Mouse (Mus musculus) cerebellum, postnatal 4 days (tissue): ENCODE data around the gene Setdb2.

ENCODE experiments used
- DNase-seq, 2 experiments: peaks; one replicate each; pipeline ENCODE4 v3.0.0; 2022; ENCODE audit warnings: low spot score in 2 of 2, mixed read lengths in 1 of 2

Setdb2 gene

DNA sequence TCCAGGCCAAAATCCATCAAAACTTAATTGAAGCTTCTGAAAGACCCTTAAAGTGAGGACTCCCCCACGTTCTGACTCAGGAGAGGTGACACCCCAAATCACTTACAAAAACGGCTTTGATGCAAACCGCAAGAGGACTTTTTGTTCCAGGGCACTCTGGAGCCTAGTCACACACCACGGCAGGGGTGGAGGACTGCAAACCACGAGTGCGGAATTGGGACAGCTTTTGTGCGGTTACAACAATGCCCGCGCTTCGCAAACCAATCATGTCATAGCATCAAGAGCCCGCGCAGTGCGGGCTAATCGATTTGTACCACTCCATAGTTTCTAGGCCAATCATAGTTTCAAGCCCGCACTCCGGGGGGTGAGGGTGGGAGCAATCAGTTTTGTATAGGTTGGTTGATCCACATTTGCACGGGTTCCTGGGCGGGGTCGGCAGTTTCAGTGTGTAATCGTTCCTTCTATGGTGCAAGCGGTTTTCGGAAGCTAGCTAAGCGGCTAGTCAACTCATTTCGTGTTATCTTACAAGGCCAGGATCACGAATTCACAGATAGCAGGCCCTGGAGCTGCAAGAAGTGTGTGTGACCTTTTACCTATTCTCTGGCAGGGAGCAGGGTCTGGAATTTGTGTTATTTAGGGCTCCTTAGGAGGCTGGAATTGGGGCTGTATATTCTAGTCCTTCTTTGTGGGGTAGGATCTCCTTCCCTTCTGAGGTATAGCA is 70.2 kb downstream of the Setdb2 start:
- DNase-seq = no peak

DNA sequence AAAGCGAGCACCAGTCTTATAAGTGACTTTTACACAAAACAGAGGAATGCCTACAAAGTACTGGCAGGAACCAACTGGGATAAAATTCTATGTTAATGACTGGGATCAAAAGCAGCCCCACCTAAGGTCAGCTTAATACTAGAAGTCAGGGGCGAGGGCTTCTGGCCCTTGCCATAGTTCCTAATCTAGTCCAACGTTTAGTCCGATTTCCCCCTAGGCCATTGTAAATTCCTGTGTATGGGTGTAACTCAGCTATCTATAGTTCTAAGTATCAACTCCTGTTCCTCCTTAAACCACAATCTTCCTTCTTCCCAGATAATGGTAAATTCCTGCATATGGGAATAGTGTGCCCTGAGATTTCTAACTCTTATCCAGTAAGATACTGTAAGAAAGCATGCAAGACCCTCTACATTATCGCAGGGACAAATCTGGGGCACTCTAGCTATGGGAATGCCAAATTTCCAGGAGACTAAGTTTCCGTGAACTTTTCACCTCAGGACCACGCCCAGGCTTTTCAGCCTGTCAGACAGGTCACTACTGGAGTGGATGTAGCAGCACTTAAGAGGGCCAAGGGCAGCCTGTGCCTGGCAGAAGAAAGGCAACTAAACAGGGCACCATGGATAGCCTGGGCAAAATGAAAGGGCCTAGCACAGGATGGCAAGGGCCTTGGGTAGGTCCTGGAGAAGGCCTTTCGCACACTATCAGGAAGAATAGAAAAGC is 74.1 kb downstream of the Setdb2 start:
- DNase-seq = no peak

DNA sequence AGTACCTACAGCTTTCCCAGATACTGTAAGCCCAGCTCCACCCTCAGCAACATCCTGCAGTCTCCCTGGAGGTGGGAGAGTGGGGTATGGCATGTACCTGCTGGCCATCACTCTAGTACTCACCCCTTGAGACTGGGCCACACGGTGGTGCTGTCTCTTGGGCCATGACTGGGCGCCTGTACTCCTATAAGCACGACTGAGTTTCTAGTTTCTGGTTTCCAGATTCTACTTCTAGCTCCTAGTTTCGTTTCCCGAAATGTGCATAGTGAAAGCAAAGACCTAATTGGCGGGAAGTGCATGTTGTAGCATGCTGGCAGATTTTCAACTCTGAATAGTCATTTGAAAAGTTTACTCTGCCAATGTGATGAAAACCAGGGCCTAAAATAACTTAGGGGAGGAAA is 75.4 kb downstream of the Setdb2 start, which contains the start of gene Phf11d:
Gene Phf11d (minus strand): TSS at position 227 of the 401 bp plus-strand sequence.
- DNase-seq = no peak
